Mouse (Mus musculus) 416B (cell line): ENCODE results near the gene Nrsn2.

ENCODE experiments used
- DNase-seq: peaks from one replicate; pipeline ENCODE4 v3.0.0; 2011; ENCODE audit warnings: low read depth

The Nrsn2 gene

DNA sequence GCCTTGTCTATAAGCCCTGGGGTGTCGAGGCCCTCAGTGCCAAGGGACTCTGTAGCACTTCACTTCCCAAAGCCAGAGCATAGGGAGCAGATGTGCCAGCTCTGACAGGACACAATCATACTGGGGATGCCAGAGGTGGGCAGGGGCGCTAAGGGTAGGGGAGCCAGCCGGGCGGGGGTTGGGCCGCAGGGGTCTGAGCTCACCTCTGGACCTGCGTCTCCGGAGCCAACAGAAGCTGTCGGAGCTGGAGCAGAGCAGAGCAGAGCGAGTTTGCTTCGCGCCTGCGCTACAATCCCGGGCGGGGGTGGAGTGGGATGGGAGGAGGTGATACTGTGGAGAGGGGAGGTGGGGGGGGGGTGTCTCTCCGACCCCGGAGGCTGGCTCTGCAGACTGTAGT is at the start of gene Nrsn2:
Nrsn2 (minus strand) TSS at position 294 of the 397 bp plus-strand sequence.
- DNase-seq: no peak

DNA sequence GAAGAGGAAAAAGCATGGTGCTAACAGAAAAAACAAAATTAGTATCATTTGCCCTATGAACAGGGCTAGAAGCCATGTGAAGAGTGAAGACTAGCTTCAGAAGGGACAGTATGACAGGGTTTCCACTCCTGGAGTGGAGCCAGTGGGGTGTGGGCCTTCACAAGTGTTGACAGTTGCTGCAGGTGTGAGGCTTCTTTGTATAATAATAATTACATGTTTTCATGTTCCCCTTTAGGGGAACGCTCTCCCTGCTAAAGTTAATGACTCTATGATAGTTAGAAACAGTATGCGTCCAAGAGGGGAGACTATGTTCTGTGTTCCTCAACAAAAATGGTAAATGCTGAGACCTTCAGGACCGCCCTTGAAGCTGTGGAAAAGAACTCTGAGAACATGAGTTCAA is 39.3 kb upstream of the Nrsn2 start:
- DNase-seq: no peak

DNA sequence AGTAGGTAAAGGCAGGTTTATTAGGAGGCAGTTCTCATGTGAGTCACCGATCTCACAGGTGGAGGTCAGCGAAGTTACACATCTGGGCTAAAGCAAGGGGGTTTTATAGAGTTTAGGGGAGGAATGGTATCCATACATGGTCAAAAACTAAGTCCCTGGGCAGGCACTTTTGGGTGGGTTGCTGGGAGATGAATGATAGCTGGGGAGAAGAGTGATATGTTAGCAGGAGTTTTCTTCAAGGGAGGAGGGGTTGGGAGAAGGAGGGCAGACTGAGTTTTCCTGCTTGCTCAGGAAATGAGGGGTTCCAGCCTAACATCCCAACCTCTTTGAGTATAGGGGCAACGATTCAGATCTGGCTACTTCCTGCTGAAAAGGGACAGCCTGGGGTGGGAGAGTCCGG is 38.8 kb upstream of the Nrsn2 start, which contains the start of gene 6820408C15Rik:
6820408C15Rik (plus strand) TSS at position 301 of the 400 bp plus-strand sequence.
- no peak for DNase-seq

DNA sequence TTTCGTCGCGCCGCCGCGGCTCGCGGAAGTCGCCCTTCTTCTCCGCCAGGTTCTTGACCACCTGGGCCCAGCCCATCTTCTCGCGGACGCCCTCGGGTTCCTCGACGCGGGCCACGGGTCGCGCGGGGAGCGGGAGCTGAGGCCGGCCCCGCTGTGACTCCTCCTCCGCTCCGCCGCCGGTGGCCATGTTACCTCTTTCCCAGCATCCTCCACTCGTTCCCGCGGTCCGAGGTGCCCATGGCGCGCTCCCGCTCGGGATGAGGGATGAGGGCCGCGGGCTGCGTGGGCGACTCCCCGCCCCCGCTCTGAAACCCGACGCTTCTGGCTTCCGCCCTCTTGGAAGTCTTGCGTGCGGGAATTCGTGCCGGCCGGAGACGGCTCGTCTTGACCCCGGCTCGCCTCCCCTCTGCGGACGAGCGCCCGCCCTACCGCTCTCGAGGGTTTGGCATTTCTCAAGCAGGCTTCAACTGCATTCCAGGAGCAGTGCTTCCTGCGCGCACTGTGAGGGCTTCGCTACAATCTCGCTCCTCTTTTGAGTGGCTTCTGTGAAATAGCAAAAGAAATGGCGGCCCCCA is 38.2 kb upstream of the Nrsn2 start, which contains the start of gene Zcchc3:
Zcchc3 (minus strand) TSS at position 437 of the 575 bp plus-strand sequence.
- no peak for DNase-seq

DNA sequence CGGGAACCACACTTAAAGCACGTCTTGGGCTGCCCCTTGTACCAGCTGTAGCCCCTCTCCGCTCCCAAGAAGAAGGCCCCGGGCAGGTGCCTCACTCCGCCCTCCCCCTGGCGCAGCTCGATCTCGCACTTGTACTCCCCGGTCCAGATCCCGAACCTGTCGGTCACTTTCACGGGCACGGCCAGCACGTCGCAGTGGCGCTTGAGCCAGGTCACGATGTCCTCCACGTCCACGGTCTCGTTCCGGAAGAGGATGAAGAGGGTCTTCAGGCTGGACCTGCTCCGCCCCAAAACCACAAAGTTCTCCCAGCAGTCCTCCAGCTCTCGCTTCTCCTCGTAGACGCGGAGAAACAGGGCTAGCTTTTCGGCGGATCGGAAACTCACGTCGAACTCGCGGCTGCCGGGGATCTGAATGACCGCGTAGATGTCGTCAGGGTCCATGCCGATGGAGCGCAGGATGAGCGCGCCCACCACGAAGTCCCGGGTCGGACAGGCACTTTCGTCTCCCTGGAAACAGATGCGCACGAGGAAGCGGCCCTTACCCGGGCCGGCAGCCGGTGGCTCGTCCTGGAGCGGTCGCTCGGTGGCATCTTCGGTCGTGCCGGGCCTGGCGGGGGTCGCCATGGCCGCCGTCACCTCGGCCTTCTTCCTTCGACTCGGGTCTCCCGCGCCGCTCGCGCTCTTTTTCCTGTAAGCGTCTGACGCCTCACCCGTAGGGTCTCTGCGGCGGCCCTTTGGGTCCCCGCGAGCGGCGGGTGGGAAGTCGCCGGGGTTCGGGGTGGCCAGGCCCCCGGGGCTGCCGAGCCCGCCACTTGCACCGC is 37.5 kb upstream of the Nrsn2 start:
- DNase-seq: no peak

DNA sequence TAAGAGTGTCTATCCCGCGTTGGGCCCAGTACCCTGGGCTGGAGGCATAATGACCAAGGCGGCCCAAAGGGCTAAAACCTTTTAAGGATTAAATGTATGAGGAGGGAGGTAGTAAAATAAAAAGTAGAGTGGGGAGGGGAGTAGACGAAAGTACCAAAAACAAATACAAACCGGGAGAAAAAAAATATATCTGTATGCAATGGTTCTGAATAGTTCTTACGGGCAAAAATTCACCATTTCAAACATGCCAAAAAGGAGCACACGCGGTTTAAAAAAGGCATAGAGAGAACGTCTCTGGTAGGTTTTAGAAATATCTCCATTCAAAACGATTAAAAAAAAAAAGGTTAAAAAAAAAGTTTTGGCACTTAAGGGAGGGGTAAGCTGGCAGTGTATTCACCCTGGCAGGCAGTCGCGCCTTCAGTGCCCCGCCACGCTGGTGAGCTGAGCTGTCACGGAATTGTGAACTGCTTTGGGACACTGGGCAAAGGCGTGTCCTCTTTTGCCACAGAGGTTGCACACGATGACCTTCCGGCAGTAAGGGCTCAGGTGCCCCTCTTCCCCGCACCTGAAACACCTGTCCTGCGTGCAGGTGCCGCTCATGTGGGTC is 36.8 kb upstream of the Nrsn2 start:
- DNase-seq: no peak

DNA sequence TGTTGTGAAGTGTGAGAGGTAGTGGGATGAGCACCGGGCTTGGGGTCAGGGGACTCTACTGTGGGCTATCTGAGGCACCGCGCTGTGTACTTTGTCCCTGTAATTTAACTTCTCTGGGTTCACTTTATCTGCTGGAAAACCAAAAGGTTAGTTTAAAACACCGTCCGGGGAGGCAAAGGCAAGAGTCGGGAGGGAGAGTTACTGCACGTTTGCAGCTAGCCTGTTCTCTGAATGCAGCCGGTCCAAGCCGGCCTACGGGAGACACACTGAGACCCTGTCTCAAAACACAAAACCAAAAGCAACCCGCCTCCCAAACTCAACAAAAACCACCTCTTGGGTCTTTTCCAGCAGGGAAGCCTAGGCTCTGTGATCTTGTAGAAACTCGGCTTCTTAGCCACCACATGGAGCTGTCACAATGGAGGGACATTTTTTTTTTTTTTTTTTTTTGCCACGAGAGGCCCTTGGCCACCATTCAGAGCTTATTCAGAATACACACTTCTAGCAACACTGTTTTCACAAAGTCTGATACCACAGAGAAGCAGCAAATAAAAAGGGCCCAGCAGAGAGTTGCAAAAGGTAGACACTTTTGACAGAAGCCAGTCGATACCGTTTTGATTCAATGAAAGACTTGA is 36.2 kb upstream of the Nrsn2 start:
- no peak for DNase-seq

DNA sequence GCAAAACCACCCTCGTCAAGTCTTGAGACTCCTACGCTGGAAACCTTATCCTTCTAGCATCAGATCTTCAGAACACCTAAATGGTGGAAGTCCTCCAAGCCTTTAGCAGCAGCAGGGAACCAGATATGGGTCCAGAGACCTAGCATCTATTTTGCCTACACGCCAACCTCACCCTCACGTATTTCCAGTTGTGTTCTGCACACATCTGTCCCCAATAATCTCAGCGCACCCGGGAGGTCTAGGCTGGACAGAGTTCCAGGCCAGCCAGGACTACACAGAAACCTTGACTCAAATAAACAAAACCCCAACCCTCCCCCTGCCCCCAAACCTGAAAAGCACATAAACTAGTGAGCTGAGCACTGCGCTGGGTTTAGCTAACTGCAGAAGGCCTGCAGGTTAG is 35.0 kb upstream of the Nrsn2 start:
- DNase-seq: no peak

DNA sequence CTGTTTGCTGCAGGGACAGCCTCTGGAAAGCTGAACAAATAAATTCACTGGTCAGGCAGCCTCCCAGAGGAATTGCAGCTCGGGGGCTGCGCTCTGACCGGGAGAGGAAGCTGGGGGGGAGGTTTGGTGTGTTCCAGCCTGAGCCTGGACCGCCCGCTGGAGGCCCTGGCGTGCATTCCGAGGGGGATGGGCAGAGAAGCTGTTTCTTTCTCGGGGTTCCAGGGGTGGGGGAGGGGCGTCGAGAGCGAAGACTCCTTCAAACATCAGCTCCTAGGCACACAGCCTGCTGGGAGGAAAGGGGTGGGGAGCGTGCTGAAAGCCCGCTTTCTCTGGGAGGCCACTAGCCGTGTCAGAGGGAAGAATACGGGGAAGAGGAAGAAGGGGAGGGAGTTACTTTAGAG is 34.5 kb upstream of the Nrsn2 start:
- no peak for DNase-seq

DNA sequence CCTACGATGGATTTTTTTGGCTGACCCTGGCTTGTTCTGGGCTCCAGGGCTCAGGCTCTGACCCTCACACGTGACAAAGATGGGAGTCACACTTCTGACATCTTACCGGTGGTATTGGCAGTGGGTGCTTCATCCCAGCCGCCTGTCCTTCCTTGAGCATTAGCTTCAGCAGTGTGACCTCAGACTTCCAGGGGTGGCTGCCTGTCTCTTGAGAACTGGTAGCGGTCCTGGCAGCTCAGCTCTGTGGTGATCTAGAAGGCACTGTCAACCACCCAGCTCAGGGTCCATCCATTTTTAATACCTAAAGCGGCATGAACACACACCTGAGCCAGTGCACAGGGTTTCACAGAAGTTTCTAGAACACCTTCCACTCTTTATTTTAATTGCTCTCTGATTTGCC is 33.3 kb upstream of the Nrsn2 start:
- DNase-seq: no peak

DNA sequence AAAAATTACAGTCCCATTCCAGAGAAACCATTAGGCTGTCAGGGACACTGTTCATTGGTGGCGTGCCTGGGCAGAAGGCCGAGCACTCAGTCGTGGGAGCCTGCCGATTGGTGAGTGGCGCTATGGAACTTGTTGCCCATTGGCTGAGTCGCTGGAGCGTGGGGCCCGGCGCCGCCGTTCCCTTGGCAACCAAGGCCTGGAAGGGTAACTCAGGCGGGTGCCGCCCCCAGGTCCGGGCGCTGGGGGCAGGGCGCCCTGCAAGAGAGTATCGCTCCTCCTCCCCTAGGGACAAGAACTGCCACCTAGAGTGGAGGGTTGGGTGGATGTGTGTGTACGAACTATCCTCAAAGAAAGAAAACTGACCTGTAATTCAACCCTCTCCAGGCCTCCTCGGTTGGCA is 29.7 kb upstream of the Nrsn2 start:
- DNase-seq: no peak

DNA sequence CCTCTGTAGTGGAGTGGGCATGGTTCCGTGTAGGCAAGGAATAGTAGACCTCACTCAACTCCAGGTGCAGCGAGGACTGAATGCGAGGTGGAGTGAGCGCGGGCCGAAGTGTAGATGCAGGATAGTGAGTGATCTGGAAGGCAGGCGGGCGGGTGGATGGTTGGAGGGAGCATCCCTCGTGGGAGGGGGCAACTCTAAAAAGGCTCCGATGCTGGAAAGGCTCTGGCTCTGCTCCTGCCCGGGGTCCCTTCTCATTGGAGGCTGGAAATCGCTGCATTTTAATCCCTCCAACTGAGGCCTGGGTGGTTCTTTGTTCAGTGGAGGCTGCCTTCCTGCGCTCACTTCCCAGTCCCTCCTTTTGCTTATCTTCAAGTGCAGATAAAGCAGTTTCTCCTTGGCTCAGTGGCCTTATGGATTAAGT is 22.7 kb upstream of the Nrsn2 start:
- no peak for DNase-seq

DNA sequence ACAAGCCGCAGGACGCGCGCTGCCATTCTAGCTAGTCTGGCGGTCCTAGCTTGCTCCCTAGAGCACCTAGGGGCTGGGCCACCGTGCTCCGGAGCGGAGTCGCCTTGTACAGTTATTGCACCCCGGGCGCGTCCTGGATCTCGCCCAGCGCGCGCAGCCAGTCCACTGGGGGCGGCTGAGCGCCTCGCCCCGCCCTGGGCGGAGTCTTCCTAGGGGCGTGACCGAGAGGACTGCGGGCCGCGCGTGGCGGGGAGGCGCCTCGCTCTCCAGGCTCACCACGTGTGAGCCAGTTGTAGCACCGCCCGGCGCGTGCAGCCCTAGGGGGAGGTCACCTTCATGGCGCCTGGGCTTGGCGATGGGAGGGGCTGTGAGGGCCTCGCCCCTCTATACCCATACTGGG is 22.3 kb upstream of the Nrsn2 start:
- DNase-seq: no peak

DNA sequence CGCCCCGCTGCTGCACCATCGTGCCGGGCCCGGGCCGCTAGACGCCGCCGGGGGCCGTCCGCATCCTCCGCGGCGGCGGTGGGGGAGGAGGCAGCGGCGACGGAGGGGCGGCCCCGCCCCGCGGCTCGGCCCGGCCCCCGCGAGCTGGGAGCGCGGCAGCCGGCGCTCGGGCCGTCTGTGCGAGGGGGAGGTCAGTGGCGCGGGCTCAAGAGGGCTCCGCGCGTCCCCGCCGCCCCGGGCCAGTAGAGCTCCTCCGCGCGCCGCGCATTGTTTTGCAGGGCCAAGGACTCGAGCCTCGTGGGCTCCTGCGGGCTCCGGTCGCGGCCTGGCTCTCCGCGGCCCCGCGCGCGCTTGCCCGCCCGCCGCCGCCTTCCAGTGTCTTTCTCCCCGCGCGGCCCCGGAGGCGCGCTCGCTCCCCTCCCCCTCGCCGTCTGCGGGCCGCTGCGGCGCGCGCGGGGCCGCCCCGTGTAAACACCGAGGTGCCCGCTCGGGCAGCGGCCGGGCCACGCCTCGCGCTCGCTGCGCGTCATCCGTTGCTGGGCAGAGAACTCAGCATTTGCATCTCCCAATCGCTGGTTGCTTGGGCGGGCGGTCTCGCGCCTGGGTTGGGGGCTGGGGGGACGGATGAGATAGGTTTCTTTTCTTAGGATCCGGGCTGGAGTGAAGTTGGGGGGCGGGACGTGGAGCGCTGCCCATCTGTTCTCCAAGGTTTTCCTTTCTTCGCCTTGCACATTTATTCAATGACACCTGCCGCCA is 21.4 kb upstream of the Nrsn2 start, which contains the start of gene Sox12:
Sox12 (minus strand) TSS at position 384 of the 756 bp plus-strand sequence.
- DNase-seq: no peak

DNA sequence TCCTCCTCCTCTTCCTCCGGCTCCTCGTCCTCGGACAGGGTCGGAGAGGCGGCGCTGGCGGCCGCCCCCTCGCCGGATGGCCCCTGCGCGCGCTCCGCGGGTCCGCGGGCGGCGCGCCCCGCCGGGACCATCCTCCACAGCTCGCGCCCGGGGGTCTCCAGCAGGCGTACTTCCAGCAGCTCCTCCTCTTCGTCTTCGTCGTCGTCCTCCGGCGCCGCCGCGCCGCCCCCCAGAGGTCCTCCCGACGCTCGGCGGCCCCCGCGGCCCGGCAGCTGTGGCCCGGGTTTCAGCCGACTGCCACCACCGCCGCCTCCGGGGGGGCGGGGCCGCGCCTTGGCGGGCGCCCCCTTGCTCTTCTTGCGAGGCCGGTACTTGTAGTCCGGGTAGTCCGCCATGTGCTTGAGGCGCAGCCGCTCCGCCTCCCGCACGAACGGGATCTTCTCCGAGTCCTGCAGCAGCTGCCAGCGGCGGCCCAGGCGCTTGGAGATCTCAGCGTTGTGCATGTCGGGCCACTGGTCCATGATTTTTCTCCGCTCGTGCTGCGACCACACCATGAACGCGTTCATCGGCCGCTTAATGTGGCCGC is 20.7 kb upstream of the Nrsn2 start:
- DNase-seq: no peak

DNA sequence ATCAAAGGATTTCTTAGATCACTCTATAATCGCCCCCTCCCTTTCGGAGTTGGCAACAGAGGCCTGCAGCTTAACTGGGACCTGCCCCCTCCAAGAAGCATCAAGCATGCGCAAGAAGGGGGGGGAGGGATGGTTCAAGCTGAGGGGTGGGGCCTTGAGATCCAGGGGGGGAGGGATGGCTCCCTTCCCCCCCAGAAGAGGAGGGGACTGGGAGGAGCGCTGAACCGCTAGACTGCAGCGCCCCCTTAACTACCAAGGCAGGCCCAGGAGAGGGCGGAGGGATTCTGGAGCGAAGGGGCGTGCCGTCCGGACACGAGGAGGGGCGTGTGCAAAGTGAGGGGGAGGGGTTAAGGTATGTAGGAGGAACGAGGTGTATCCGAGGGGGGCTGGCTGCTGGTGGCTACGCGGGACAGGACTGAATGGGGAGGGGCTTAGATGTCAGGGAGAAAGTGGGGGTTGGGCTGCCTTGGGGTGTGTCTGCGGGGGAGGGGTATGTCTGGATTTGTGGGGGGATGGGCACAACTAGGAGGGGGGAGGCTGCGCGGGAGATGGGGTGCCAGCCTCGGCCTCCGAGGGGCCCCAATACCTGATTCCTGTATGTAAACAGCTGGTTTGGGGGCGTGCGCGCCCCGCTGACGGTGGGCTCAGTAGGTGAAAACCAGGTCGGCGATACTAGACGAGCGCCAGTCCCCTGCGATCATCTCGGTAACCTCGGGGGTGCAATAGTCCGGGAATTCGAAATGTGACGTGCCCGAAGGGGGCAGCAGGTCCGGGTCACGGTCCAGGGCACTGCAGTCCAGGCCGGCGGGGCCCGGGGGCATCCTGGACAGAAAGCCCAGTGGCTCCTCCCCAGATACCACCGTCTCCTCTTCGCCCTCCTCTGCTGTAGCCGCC is 19.9 kb upstream of the Nrsn2 start:
- no peak for DNase-seq

DNA sequence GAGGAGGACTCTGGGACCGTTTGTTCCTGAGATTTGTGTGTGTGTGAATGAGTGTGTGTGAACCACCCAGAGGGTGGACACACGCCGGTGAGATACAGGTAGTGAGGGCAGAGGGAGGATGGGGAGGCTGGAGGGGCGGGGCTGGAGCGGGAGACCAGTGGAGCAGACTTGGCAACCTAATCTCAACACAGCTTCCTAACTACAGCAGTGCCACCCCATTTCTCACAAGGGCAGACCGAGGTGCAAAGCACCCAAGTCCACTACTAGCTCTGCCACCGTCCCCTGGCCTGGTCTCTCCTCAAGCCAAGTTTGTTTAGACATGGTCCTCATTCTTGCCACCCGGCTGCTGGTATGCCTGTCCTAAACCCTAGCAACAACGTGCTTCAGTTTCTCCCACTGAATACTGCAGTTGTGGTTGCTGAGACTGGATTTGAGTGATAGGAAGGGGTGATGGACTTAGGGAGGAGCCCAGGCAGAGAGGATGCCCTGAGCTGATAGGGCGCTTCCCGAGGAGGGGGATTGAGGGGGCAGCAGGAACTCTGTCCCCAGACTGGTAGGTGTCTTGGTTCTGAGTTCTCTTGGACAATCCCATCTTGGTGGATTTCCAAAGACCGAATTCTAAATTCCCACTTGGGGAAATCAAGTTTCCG is 19.0 kb upstream of the Nrsn2 start:
- no peak for DNase-seq

DNA sequence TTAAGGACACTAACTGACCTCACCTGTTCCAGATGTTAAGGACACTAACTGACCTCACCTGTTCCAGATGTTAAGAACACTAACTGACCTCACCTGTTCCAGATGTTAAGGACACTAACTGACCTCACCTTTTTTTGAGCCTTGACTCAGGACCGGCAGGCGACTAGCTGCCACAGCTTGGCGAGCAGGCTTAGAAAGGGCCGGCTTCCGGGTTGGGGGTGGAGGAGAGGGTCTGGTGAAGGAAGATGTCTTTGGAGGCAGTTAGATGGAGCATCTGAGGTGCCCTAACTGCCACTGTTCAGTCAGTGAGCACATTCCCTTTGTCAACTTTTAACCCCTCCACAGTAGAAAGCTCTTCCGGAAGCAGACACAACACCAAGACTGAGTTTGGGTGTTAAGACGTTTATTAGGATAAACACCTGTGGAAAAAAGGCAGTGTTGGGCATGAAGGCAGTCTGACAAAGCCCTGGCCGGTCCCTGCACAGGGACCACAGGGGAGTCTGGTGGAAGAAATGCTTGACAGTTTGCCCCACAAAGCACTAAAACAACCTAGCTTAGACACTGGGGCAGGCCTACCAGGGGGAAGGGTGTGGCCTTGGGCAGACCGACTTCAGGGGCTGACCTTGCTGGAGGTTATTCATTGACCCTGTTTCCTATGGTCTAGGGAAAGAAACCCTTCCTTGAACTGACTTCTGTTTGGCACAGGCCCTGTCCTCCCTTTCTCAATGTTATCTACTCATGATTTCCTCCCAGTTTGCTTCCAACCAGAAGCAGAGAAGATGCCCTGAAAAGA is 17.0 kb upstream of the Nrsn2 start:
- no peak for DNase-seq

DNA sequence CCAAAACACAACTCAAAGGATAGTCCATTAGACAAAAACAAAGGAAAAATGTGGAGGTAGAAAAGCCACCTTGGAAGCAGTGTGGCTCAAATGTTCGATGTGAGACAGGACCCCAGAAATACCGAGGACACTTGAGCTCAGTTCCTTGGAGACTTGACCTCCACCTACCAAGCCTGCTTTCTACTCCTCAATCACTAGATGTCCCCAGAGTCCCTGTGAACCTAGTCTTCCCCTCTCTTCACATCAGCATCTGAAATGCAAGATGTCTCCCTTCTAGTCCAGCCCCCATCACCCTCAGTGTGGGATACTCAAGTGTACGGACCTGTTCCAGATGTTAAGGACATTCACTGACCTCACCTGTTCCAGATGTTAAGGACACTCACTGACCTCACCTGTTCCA is 16.3 kb upstream of the Nrsn2 start:
- peak; percentile 77 for DNase-seq
